Mouse (Mus musculus) heart, adult 2 months (tissue): Measurements from ENCODE around the gene Fkbp10.

ENCODE experiments used
- CTCF ChIP-seq: fragments of 200-600 bp; IDR thresholded peaks from 2 replicates; pipeline ENCODE4 v1.8.1; 2022; ENCODE audit warnings: antibody characterized with exemption, mild to moderate bottlenecking, moderate library complexity
- POLR2A ChIP-seq: fragments of 200-500 bp; IDR thresholded peaks from 2 replicates; pipeline ENCODE4 v1.6.1; 2011; ENCODE audit warnings: mild to moderate bottlenecking, low read depth, low read length, control low read depth; ENCODE audit not compliant: insufficient read depth

- TF ChIP-seq CTCF (peak; percentile 82), POLR2A (no peak)
These were observed 10.4 kb downstream of the Fkbp10 start for GRCm38 (mm10) chr11:100425851-100426250.
